Mouse (Mus musculus) cerebellum, adult 2 months (tissue): ENCODE results near the gene Tmub2.

ENCODE experiments used
- CTCF ChIP-seq: fragments of 200-500 bp; IDR thresholded peaks from 2 replicates; pipeline ENCODE4 v1.5.1; 2011; ENCODE audit warnings: low read depth, mild to moderate bottlenecking, control low read depth, low read length, moderate library complexity, borderline replicate concordance; ENCODE audit not compliant: insufficient read depth
- POLR2A ChIP-seq: fragments of 200-500 bp; IDR thresholded peaks from 2 replicates; pipeline ENCODE4 v1.6.1; 2011; ENCODE audit warnings: low read length, control low read depth, borderline replicate concordance; ENCODE audit not compliant: insufficient read depth

DNA sequence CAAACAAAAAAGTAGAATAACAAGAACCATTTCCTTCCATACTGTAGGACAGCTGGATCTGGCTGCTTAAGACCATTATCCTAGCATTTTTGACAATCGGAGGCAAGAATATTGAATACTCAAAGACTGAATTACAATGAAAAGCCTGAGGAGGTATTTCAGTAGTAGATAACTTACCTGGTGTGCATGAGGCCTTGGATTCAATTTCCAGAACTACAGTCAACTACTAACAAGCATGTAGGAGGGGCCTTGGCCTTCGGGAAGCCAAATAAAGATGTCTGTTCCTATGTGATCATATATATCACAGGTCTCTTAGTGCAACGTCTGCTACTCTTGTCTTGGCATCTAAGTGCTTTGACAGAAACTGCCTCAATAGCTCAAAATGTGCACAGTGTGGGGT is 45.3 kb downstream of the Tmub2 start:
- TF ChIP-seq CTCF (no peak), POLR2A (no peak)
